Mouse (Mus musculus): Measurements from ENCODE around the gene Nol11.

The Nol11 gene

GRCm38 (mm10) chr11:107188565-107189552, at the start of gene Nol11:
Gene Nol11 (minus strand): TSS chr11:107189381.
- peak; percentile 95 for DNase-seq (ENCODE audit: low spot score)

- DNase-seq (ENCODE audit: low spot score), result no peak
Measured at GRCm38 (mm10) chr11:107238506-107238905, 49.3 kb upstream of the Nol11 start.

GRCm38 (mm10) chr11:107237532-107237931, 48.4 kb upstream of the Nol11 start:
- no peak for DNase-seq (ENCODE audit: low spot score)

GRCm38 (mm10) chr11:107233252-107233890, 44.2 kb upstream of the Nol11 start:
- DNase-seq (ENCODE audit: low spot score), result no peak

GRCm38 (mm10) chr11:107230128-107230527, 40.9 kb upstream of the Nol11 start:
- no peak for DNase-seq (ENCODE audit: low spot score)

GRCm38 (mm10) chr11:107226431-107226830, 37.2 kb upstream of the Nol11 start:
- no peak for DNase-seq (ENCODE audit: low spot score)

- DNase-seq (ENCODE audit: low spot score), result no peak
Measured at GRCm38 (mm10) chr11:107226013-107226412, 36.8 kb upstream of the Nol11 start.

GRCm38 (mm10) chr11:107225301-107225700, 36.1 kb upstream of the Nol11 start:
- no peak for DNase-seq (ENCODE audit: low spot score)

- DNase-seq (ENCODE audit: low spot score), result no peak
Measured at GRCm38 (mm10) chr11:107223667-107224214, 34.6 kb upstream of the Nol11 start.

GRCm38 (mm10) chr11:107223169-107223561, 34.0 kb upstream of the Nol11 start:
- no peak for DNase-seq (ENCODE audit: low spot score)

- DNase-seq (ENCODE audit: low spot score), result no peak
Measured at GRCm38 (mm10) chr11:107222531-107223168, 33.5 kb upstream of the Nol11 start.

- no peak for DNase-seq (ENCODE audit: low spot score)
Measured at GRCm38 (mm10) chr11:107215111-107215510, 25.9 kb upstream of the Nol11 start.

GRCm38 (mm10) chr11:107213745-107214144, 24.6 kb upstream of the Nol11 start:
- DNase-seq (ENCODE audit: low spot score), result no peak

- no peak for DNase-seq (ENCODE audit: low spot score)
Measured at GRCm38 (mm10) chr11:107209818-107210217, 20.6 kb upstream of the Nol11 start.

- DNase-seq (ENCODE audit: low spot score), result no peak
Measured at GRCm38 (mm10) chr11:107201773-107202172, 12.6 kb upstream of the Nol11 start.

- no peak for DNase-seq (ENCODE audit: low spot score)
Measured at GRCm38 (mm10) chr11:107199281-107199680, 10.1 kb upstream of the Nol11 start.

- no peak for DNase-seq (ENCODE audit: low spot score)
Measured at GRCm38 (mm10) chr11:107195334-107195733, 6.2 kb upstream of the Nol11 start.

GRCm38 (mm10) chr11:107190376-107190775, 1.2 kb upstream of the Nol11 start:
- peak; percentile 5 for DNase-seq (ENCODE audit: low spot score)

- no peak for DNase-seq (ENCODE audit: low spot score)
Measured at GRCm38 (mm10) chr11:107183777-107184176, 5.4 kb downstream of the Nol11 start.

GRCm38 (mm10) chr11:107161215-107161614, 28.0 kb downstream of the Nol11 start:
- no peak for DNase-seq (ENCODE audit: low spot score)

- no peak for DNase-seq (ENCODE audit: low spot score)
Measured at GRCm38 (mm10) chr11:107159034-107159433, 30.1 kb downstream of the Nol11 start.

GRCm38 (mm10) chr11:107156977-107157642, 32.1 kb downstream of the Nol11 start:
- DNase-seq (ENCODE audit: low spot score), result no peak
